Mouse (Mus musculus) stomach, embryonic 14.5 days (tissue): ENCODE measurements around the gene Adamts3. TPM values are rescaled to one million over a fixed set of nuclear protein-coding genes. Genes with fewer than 3 reads are reported as not detected.

Experiments
- ATAC-seq: fragments of 200-750 bp; cut with Nextera tagmentation; 2 replicates; pipeline ENCODE4 v1.8.0; 2017; ENCODE audit warnings: low read depth, moderate TSS enrichment; ENCODE audit not compliant: insufficient number of reproducible peaks, insufficient read depth, low FRiP score
- H3K27ac ChIP-seq: fragments of 300-500 bp; sonication (generic); 2 replicates; pipeline ENCODE4 v1.5.1; 2014; ENCODE audit warnings: mild to moderate bottlenecking, low read length, moderate library complexity, mixed read lengths
- H3K27me3 ChIP-seq: fragments of 300-500 bp; sonication (generic); 2 replicates; pipeline ENCODE4 v1.6.1; 2014; ENCODE audit warnings: low read length, control low read depth, mixed read lengths; ENCODE audit not compliant: control insufficient read depth, insufficient read depth
- H3K36me3 ChIP-seq: fragments of 300-500 bp; sonication (generic); 2 replicates; pipeline ENCODE4 v1.6.1; 2014; ENCODE audit warnings: mild to moderate bottlenecking, control low read depth, low read length, moderate library complexity, mixed read lengths; ENCODE audit not compliant: control insufficient read depth, insufficient read depth
- H3K4me1 ChIP-seq: fragments of 300-500 bp; sonication (generic); 2 replicates; pipeline ENCODE4 v1.6.1; 2014; ENCODE audit warnings: low read length, control low read depth, mixed read lengths; ENCODE audit not compliant: control insufficient read depth, insufficient read depth
- H3K4me2 ChIP-seq: fragments of 300-500 bp; sonication (generic); replicated peaks from 2 replicates; pipeline ENCODE4 v1.6.1; 2014; ENCODE audit warnings: low read depth, low read length, control low read depth
- H3K4me3 ChIP-seq: fragments of 300-500 bp; sonication (generic); 2 replicates; pipeline ENCODE4 v1.5.1; 2014; ENCODE audit warnings: low read depth, low read length, control low read depth
- H3K9ac ChIP-seq: fragments of 300-500 bp; sonication (generic); replicated peaks from 2 replicates; pipeline ENCODE4 v1.6.1; 2014; ENCODE audit warnings: low read depth, mild to moderate bottlenecking, control low read depth, low read length, moderate library complexity, mixed read lengths
- H3K9me3 ChIP-seq: fragments of 300-500 bp; sonication (generic); 2 replicates; pipeline ENCODE4 v1.6.1; 2016; ENCODE audit warnings: low read depth, low read length, control low read depth; ENCODE audit not compliant: control insufficient read depth
- WGBS: fragments of 180-500 bp; shearing (Covaris S2); extraction: QIAGEN DNeasy Blood & Tissue Kit; methylation state at CpG from one replicate; pipeline ENCODE4 v1.1.7; 2014; 5-methylcytosine and 5-hydroxymethylcytosine counted together
- polyA plus RNA-seq: library from polyadenylated mRNA; unstranded; fragments of >200 nt; fragmentation: Nextera tagmentation; extraction: Ambion mirVana; gene quantifications from 2 replicates; pipeline ENCODE4 v1.2.1, GENCODE M21; 2014

Gene Adamts3
- polyA plus RNA-seq, 1 experiment from 2014 or later = 6.4 TPM

DNA sequence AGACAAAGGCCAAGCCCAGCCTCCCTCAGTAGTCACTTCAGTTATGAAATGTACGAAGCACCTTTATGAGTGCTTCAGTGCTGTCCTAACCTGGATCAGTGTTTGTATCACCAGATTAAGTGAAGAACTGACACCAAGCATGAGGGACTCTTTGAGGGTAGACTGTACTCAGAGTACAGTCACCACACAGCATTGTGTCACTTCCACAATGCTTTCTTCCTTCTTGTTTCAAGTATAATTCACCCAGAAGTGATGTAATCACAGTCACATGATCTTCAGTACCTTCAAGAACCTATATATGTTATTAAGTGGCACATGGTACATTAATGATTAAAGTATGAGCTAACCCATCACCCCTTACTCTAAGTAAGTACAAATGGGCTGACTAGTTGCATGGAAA lies 24.3 kb downstream of the Adamts3 start:
- no peak overlapping the region for H3K9ac ChIP-seq
- H3K4me3 ChIP-seq = no peak overlapping the region
- no peak for ATAC-seq
- WGBS = 98% methylated on average over 1 of the region's 1 CpGs
- no peak overlapping the region for H3K4me2 ChIP-seq
- H3K4me1 ChIP-seq = no peaks in the 10 kb centered on the region
- H3K27ac ChIP-seq = no peak overlapping the region
- no peaks in the 10 kb centered on the region for H3K9me3 ChIP-seq
- H3K36me3 ChIP-seq = no peaks in the 10 kb centered on the region
- H3K27me3 ChIP-seq = no peaks in the 10 kb centered on the region

GRCm38 (mm10) chr5:89846551-89846950 lies 36.6 kb downstream of the Adamts3 start:
- no peak overlapping the region for H3K27ac ChIP-seq
- no peaks in the 10 kb centered on the region for H3K4me1 ChIP-seq
- no peak overlapping the region for H3K4me2 ChIP-seq
- 56% methylated on average over 1 of the region's 1 CpGs for WGBS
- no peaks in the 10 kb centered on the region for H3K9me3 ChIP-seq
- no peak for ATAC-seq
- no peaks in the 10 kb centered on the region for H3K27me3 ChIP-seq
- H3K9ac ChIP-seq = no peak overlapping the region
- no peak overlapping the region for H3K4me3 ChIP-seq
- no peaks in the 10 kb centered on the region for H3K36me3 ChIP-seq

GRCm38 (mm10) chr5:89844354-89844753 lies 38.8 kb downstream of the Adamts3 start:
- no peak overlapping the region for H3K4me2 ChIP-seq
- H3K27ac ChIP-seq = no peak overlapping the region
- H3K9me3 ChIP-seq = no peaks in the 10 kb centered on the region
- no peaks in the 10 kb centered on the region for H3K4me1 ChIP-seq
- no peak overlapping the region for H3K9ac ChIP-seq
- no peaks in the 10 kb centered on the region for H3K36me3 ChIP-seq
- WGBS = 13% methylated on average over 5 of the region's 5 CpGs
- H3K27me3 ChIP-seq = no peaks in the 10 kb centered on the region
- H3K4me3 ChIP-seq = no peak overlapping the region
- peak; percentile 53; the same call in 1 of the 2 replicates for ATAC-seq

DNA sequence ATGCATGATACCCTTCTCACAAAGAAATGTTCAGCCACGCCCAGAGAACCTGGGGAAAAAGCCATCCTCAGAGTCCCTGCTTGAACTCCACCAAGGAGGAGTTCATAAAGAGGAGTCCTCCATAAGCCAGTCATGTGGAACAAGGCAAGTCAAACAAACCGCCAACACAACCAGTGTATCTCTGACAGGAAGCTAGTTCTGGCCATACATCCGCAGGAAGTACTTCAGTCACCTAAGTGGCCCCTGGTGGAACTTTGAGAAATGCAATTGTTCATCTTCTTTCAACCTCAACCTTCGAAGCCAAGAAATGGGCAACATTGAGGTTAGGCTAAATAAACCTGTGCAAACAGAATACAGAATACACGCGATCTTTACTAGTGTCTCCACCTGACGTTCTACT lies 39.7 kb downstream of the Adamts3 start:
- Histone ChIP-seq H3K36me3 (no peaks in the 10 kb centered on the region), H3K9ac (no peak overlapping the region), H3K4me3 (no peak overlapping the region), H3K27ac (no peak overlapping the region), H3K27me3 (no peaks in the 10 kb centered on the region), H3K4me1 (no peaks in the 10 kb centered on the region), H3K4me2 (no peak overlapping the region), H3K9me3 (no peaks in the 10 kb centered on the region)
- 87% methylated on average over 7 of the region's 7 CpGs for WGBS
- ATAC-seq = no peak

GRCm38 (mm10) chr5:89839627-89840026 lies 43.5 kb downstream of the Adamts3 start:
- WGBS = 57% methylated on average over 4 of the region's 4 CpGs

GRCm38 (mm10) chr5:89821175-89821574 lies 62.0 kb downstream of the Adamts3 start:
- Histone ChIP-seq H3K4me3 (no peak overlapping the region), H3K36me3 (no peaks in the 10 kb centered on the region), H3K9me3 (no peaks in the 10 kb centered on the region), H3K4me1 (no peaks in the 10 kb centered on the region), H3K27me3 (no peaks in the 10 kb centered on the region), H3K4me2 (no peak overlapping the region), H3K27ac (no peak overlapping the region), H3K9ac (no peak overlapping the region)
- 78% methylated on average over 1 of the region's 1 CpGs for WGBS
- no peak for ATAC-seq

More at GRCm38 (mm10) chr5:89839627-89840026, 43.5 kb downstream of the Adamts3 start:
- Histone ChIP-seq H3K4me2 (no peak overlapping the region), H3K9me3 (no peaks in the 10 kb centered on the region), H3K27me3 (no peaks in the 10 kb centered on the region), H3K4me3 (no peak overlapping the region), H3K4me1 (no peaks in the 10 kb centered on the region), H3K27ac (no peak overlapping the region), H3K9ac (no peak overlapping the region), H3K36me3 (no peaks in the 10 kb centered on the region)
- no peak for ATAC-seq

DNA sequence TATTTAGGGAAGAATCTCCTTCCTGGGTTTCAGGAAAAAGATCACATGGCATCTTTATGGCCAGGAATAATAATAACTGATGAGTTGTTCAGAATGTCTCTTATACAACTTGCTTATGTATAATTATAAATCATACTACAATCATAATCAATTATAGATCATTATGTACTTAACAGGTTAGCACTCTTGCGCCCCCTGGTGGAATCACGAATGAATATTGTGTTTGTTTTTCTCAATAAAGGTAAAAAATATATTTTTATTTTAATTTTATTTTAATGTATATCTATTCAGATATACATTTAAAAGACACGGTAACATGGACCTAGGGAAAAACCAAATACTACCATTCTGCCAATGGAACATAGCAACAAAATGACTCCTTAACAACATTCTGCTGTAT lies 63.6 kb downstream of the Adamts3 start:
- Histone ChIP-seq H3K4me3 (no peak overlapping the region), H3K9me3 (no peaks in the 10 kb centered on the region), H3K27me3 (no peaks in the 10 kb centered on the region), H3K27ac (no peak overlapping the region), H3K9ac (no peak overlapping the region), H3K4me2 (no peak overlapping the region), H3K4me1 (no peaks in the 10 kb centered on the region), H3K36me3 (no peaks in the 10 kb centered on the region)
- no peak for ATAC-seq
- WGBS = 26% methylated on average over 3 of the region's 3 CpGs

- no peak overlapping the region for H3K27ac ChIP-seq
- H3K4me1 ChIP-seq = no peaks in the 10 kb centered on the region
- H3K27me3 ChIP-seq = no peaks in the 10 kb centered on the region
- H3K9ac ChIP-seq = no peak overlapping the region
- ATAC-seq = peak; percentile 88
- no peak overlapping the region for H3K4me2 ChIP-seq
- H3K9me3 ChIP-seq = no peaks in the 10 kb centered on the region
- H3K4me3 ChIP-seq = no peak overlapping the region
- 52% methylated on average over 6 of the region's 6 CpGs for WGBS
- no peaks in the 10 kb centered on the region for H3K36me3 ChIP-seq
These were observed 66.5 kb downstream of the Adamts3 start for GRCm38 (mm10) chr5:89816610-89817009.

- no peaks in the 10 kb centered on the region for H3K36me3 ChIP-seq
- no peaks in the 10 kb centered on the region for H3K27me3 ChIP-seq
- no peak overlapping the region for H3K4me3 ChIP-seq
- H3K9ac ChIP-seq = no peak overlapping the region
- no peaks in the 10 kb centered on the region for H3K9me3 ChIP-seq
- 82% methylated on average over 3 of the region's 3 CpGs for WGBS
- no peaks in the 10 kb centered on the region for H3K4me1 ChIP-seq
- no peak for ATAC-seq
- H3K27ac ChIP-seq = no peak overlapping the region
- no peak overlapping the region for H3K4me2 ChIP-seq
These were observed 68.6 kb downstream of the Adamts3 start for GRCm38 (mm10) chr5:89814552-89814951.
